Mouse (Mus musculus) C2C12 (cell line): ENCODE measurements around the gene Gm10271.

ENCODE experiments used
- CEBPB ChIP-seq: IDR thresholded peaks from one replicate; pipeline ENCODE4 v1.6.1; 2011; ENCODE audit warnings: low read depth, mild to moderate bottlenecking, control low read depth, moderate library complexity
- CTCF ChIP-seq: IDR thresholded peaks from one replicate; pipeline ENCODE4 v1.5.1; 2011; ENCODE audit not compliant: control insufficient read depth, insufficient read depth, insufficient read length
- FOSL1 ChIP-seq: IDR thresholded peaks from one replicate; pipeline ENCODE4 v1.8.0; 2011; ENCODE audit warnings: mild to moderate bottlenecking, low read length; ENCODE audit not compliant: poor library complexity, insufficient read depth, severe bottlenecking
- MAX ChIP-seq: IDR thresholded peaks from one replicate; pipeline ENCODE4 v1.6.1; 2011; ENCODE audit warnings: mild to moderate bottlenecking, control low read depth
- MYOD1 ChIP-seq: IDR thresholded peaks from one replicate; pipeline ENCODE4 v1.6.1; 2011; ENCODE audit warnings: low read depth; ENCODE audit not compliant: control insufficient read depth, insufficient read length
- USF1 ChIP-seq: IDR thresholded peaks from one replicate; pipeline ENCODE4 v1.6.1; 2011; ENCODE audit warnings: low read depth, mild to moderate bottlenecking, control low read depth, moderate library complexity

DNA sequence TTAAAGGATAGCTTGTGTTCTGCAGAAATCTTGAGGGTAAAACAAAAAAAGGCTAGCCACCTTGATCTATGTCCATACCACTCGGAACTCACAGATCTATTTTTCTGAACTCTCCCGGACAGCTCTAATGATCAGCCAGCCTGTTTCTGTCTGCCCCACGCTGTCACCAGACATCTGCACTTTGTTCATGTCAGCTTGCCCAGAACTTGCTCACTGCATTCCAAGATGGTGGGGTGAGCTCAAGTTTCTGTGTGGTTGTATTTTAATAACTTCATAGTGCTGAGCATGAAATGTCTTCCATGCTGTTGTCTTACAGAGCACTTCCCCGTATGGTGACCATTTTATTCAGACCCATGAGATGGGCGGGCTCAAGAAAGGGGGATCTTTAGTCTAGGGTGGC lies 7.1 kb downstream of the Gm10271 start:
- TF ChIP-seq CTCF (no peak), CEBPB (no peak), USF1 (no peak), MAX (no peak), FOSL1 (no peak), MYOD1 (no peak)
